8 mouse cellular contexts compared by ENCODE assay signal in genomic region chr9:39603999-39604453, GRCm38 (mm10). TPM values are rescaled to one million over a fixed set of nuclear protein-coding genes. Genes with fewer than 3 reads are reported as not detected.
DNase-seq lines count a peak whose midpoint lies in the region; ATAC-seq lines count a peak whose summit lies in the region.

Gene AW551984, minus strand, starts transcription at chr9:39604403.

- H3K4me1 ChIP-seq in heart, embryonic 14.5 days (ENCODE audit: control insufficient read depth in 2 of 2, insufficient read depth in 2 of 2, low read length in 2 of 2): no peaks in the 10 kb centered on the region
- H3K4me1 ChIP-seq in liver, embryonic 11.5 days (replicated peaks; ENCODE audit: control insufficient read depth, insufficient read depth, low read length): no peaks in the 10 kb centered on the region

- under 1% methylated on average over 8 of the region's 8 CpGs for WGBS in heart, embryonic 14.5 days
- WGBS in liver, embryonic 11.5 days: 4% methylated on average over 8 of the region's 8 CpGs

- no peaks in the 10 kb centered on the region for H3K27me3 ChIP-seq in heart, embryonic 14.5 days (ENCODE audit: control insufficient read depth, insufficient read depth, low read length)
- peaks cover 3% of the 10 kb centered on the region; the same call in 1 of the 2 replicates for H3K27me3 ChIP-seq in liver, embryonic 11.5 days (replicated peaks; ENCODE audit: control insufficient read depth, insufficient read depth, low read length)

- no peak within 1 kb of the TSS for H3K27ac ChIP-seq in heart, embryonic 14.5 days (replicated peaks in 1 of 2; ENCODE audit: control insufficient read depth in 1 of 2, insufficient read depth in 1 of 2, low read depth in 2 of 2, low read length in 2 of 2)
- no peak within 1 kb of the TSS for H3K27ac ChIP-seq in liver, embryonic 11.5 days (ENCODE audit: low read depth, low read length)

- intact Hi-C loops in left cerebral cortex, postnatal 10 days (cut with DNase I): no loop called here

- no peak; the same call in 1 of the 2 replicates for ATAC-seq in heart, embryonic 14.5 days (ENCODE audit: insufficient number of reproducible peaks, insufficient read depth, low FRiP score, low read depth)
- no peak for ATAC-seq in liver, embryonic 11.5 days (replicated peaks; ENCODE audit: low FRiP score)

- H3K9ac ChIP-seq in heart, embryonic 14.5 days (ENCODE audit: low read length): peak within 1 kb of the TSS; percentile 65
- no peak within 1 kb of the TSS for H3K9ac ChIP-seq in liver, embryonic 11.5 days (ENCODE audit: low read depth, low read length)

- H3K4me2 ChIP-seq in heart, embryonic 14.5 days (ENCODE audit: low read length): peak within 1 kb of the TSS; percentile 84
- H3K4me2 ChIP-seq in liver, embryonic 11.5 days: peak within 1 kb of the TSS; percentile 60

- H3K4me3 ChIP-seq in heart, embryonic 14.5 days (ENCODE audit: control insufficient read depth in 1 of 2, insufficient read depth in 1 of 2, low read depth in 1 of 2, low read length in 2 of 2): peak within 1 kb of the TSS; percentile 43 to 52
- peak within 1 kb of the TSS; percentile 32 for H3K4me3 ChIP-seq in liver, embryonic 11.5 days (ENCODE audit: low read depth, low read length)

- DNase-seq in left cerebral cortex, postnatal 10 days (ENCODE audit: extremely low spot score in 1 of 2, low spot score in 2 of 2): no peak
- no peak for DNase-seq in left cerebral cortex, adult 8-10 months (ENCODE audit: low spot score in 2 of 2)
- peak; percentile 61 for DNase-seq in embryo, embryonic 10 days (ENCODE audit: low spot score)
- DNase-seq in liver, embryonic 11.5 days (ENCODE audit: low spot score): peak; percentile 31
- peak; percentile 5 for DNase-seq in right cerebral cortex, postnatal 25 days
- no peak for DNase-seq in ovary, postnatal 10 days (ENCODE audit: low spot score)
- DNase-seq in kidney, postnatal 25 days: no peak

- no peaks in the 10 kb centered on the region for H3K36me3 ChIP-seq in heart, embryonic 14.5 days (ENCODE audit: control insufficient read depth, insufficient read depth, low read length)
- H3K36me3 ChIP-seq in liver, embryonic 11.5 days (ENCODE audit: control insufficient read depth, insufficient read depth, low read length): no peaks in the 10 kb centered on the region

- no peaks in the 10 kb centered on the region for H3K9me3 ChIP-seq in heart, embryonic 14.5 days (ENCODE audit: control insufficient read depth, low read length)
- no peaks in the 10 kb centered on the region for H3K9me3 ChIP-seq in liver, embryonic 11.5 days (ENCODE audit: control insufficient read depth, low read length)

RNA-seq across cellular contexts. Expression of gene AW551984, which starts in this region (rescaled TPM):
- 10 to 100 TPM; 21.0 to 26.1 TPM for total RNA-seq in left cerebral cortex, postnatal 10 days (2021)
- 1 to 10 TPM; 2.6 to 9.4 (median 6.5) TPM for total RNA-seq in left cerebral cortex, adult 8-10 months (2022)
- 9.2 and 9.6 TPM in 2 replicates for polyA plus RNA-seq in heart, embryonic 14.5 days (2014; fragmentation: Nextera tagmentation; extraction: Ambion mirVana)
- 10.6 and 13.7 TPM in 2 replicates for polyA plus RNA-seq in liver, embryonic 11.5 days (2014; fragmentation: Nextera tagmentation; extraction: Ambion mirVana)

Comparison
In these comparisons a context has a peak if more than half of its experiments do, and no peak if none do; other contexts are left out.
1. DNase-seq: peak in embryo, embryonic 10 days (single experiment), liver, embryonic 11.5 days (single experiment) and right cerebral cortex, postnatal 25 days (single experiment); none in left cerebral cortex, postnatal 10 days (0 of 2), left cerebral cortex, adult 8-10 months (0 of 2), ovary, postnatal 10 days (single experiment) and kidney, postnatal 25 days (0 of 2).